Mouse (Mus musculus): ENCODE measurements around the gene Ubash3b.

DNA sequence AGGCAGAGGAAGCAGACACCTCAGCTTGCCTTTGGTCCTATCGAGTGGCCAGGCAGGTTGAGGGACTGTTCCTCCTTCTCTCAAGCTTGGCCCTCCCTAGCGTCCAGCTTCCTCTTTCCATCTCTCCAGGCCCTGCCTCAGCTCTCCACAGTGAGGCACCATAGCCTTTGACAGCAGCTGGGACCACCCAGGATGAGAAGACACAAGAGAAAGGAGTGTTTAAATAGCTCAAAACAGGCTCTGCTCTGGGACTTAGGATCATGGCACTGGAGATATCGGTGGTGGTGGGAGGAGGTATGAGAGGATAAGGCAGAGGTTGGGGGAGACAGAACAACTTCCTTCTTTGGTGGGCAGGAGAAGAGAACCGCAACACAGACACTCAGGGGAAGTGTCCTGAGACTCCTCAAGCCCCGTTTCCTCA is 90.7 kb downstream of the Ubash3b start:
- no peak for TF ChIP-seq GATA1 (IDR thresholded peaks at IDR 0.05; ENCODE audit: borderline replicate concordance, low read length)
- TF ChIP-seq FLI1 (IDR thresholded peaks at IDR 0.05; ENCODE audit: low read length), result no peak

Measured in megakaryocyte, embryonic 14.5 days (primary cell).